Mouse (Mus musculus) cerebellum, adult 11-12 months (tissue): ENCODE data around the gene Ropn1l.

Experiments
- DNase-seq: peaks from one replicate; pipeline ENCODE4 v3.0.0; 2022

The Ropn1l gene

GRCm38 (mm10) chr15:31402200-31402892 lies 51.2 kb downstream of the Ropn1l start:
- no peak for DNase-seq

- no peak for DNase-seq
Measured at GRCm38 (mm10) chr15:31400974-31401373, 52.6 kb downstream of the Ropn1l start.

- no peak for DNase-seq
Measured at GRCm38 (mm10) chr15:31398769-31399168, 54.8 kb downstream of the Ropn1l start.

GRCm38 (mm10) chr15:31397379-31397778 lies 56.2 kb downstream of the Ropn1l start:
- DNase-seq: no peak

- DNase-seq: no peak
Measured at GRCm38 (mm10) chr15:31396755-31397154, 56.8 kb downstream of the Ropn1l start.

GRCm38 (mm10) chr15:31395986-31396385 lies 57.6 kb downstream of the Ropn1l start:
- DNase-seq: no peak

GRCm38 (mm10) chr15:31393402-31393801 lies 60.1 kb downstream of the Ropn1l start:
- no peak for DNase-seq

- DNase-seq: no peak
Measured at GRCm38 (mm10) chr15:31392705-31393104, 60.8 kb downstream of the Ropn1l start.

- no peak for DNase-seq
Measured at GRCm38 (mm10) chr15:31392135-31392534, 61.4 kb downstream of the Ropn1l start.
